Mouse (Mus musculus): ENCODE measurements around the gene Ptprt.

The Ptprt gene

GRCm38 (mm10) chr2:161902196-161902595, 758.8 kb downstream of the Ptprt start:
- DNase-seq: no peak

GRCm38 (mm10) chr2:161884446-161884845, 776.5 kb downstream of the Ptprt start:
- no peak for DNase-seq

GRCm38 (mm10) chr2:161882580-161882979, 778.4 kb downstream of the Ptprt start:
- no peak for DNase-seq

GRCm38 (mm10) chr2:161880941-161881340, 780.0 kb downstream of the Ptprt start:
- no peak for DNase-seq

- DNase-seq: peak; percentile 2
These were observed 795.7 kb downstream of the Ptprt start for GRCm38 (mm10) chr2:161865231-161865630.

GRCm38 (mm10) chr2:161858813-161859212, 802.1 kb downstream of the Ptprt start:
- DNase-seq: no peak

- no peak for DNase-seq
These were observed 802.6 kb downstream of the Ptprt start for GRCm38 (mm10) chr2:161858361-161858760.

GRCm38 (mm10) chr2:161835001-161835400, 825.9 kb downstream of the Ptprt start:
- no peak for DNase-seq

- no peak for DNase-seq
These were observed 827.1 kb downstream of the Ptprt start for GRCm38 (mm10) chr2:161833846-161834245.

GRCm38 (mm10) chr2:161813326-161813725, 847.6 kb downstream of the Ptprt start:
- DNase-seq: no peak

- peak; percentile 66 for DNase-seq
These were observed 852.7 kb downstream of the Ptprt start for GRCm38 (mm10) chr2:161808086-161808801.

GRCm38 (mm10) chr2:161806287-161807007, 854.5 kb downstream of the Ptprt start:
- peak; percentile 17 for DNase-seq

- no peak for DNase-seq
These were observed 861.0 kb downstream of the Ptprt start for GRCm38 (mm10) chr2:161799946-161800345.

GRCm38 (mm10) chr2:161767528-161767927, 893.4 kb downstream of the Ptprt start:
- no peak for DNase-seq

- DNase-seq: no peak
These were observed 947.9 kb downstream of the Ptprt start for GRCm38 (mm10) chr2:161713024-161713423.

- DNase-seq: no peak
These were observed 951.6 kb downstream of the Ptprt start for GRCm38 (mm10) chr2:161709316-161709715.

- no peak for DNase-seq
These were observed 954.5 kb downstream of the Ptprt start for GRCm38 (mm10) chr2:161706386-161706915.

- DNase-seq: no peak
These were observed 956.1 kb downstream of the Ptprt start for GRCm38 (mm10) chr2:161704811-161705210.

- DNase-seq: peak; percentile 29
These were observed 956.5 kb downstream of the Ptprt start for GRCm38 (mm10) chr2:161704410-161704809.

- DNase-seq: no peak
These were observed 965.1 kb downstream of the Ptprt start for GRCm38 (mm10) chr2:161695819-161696218.

- DNase-seq: peak; percentile 1
These were observed 992.5 kb downstream of the Ptprt start for GRCm38 (mm10) chr2:161668302-161668986.

GRCm38 (mm10) chr2:161661912-161662311, 999.0 kb downstream of the Ptprt start:
- DNase-seq: no peak

- peak; percentile 21 for DNase-seq
These were observed 1000.1 kb downstream of the Ptprt start for GRCm38 (mm10) chr2:161660827-161661226.
